Mouse (Mus musculus) MEL (cell line): Measurements from ENCODE around the gene Pde8b. TPM values are rescaled to one million over a fixed set of nuclear protein-coding genes. Genes with fewer than 3 reads are reported as not detected.

ENCODE experiments used
- DNase-seq: peaks from one replicate; pipeline ENCODE4 v3.0.0; 2011; ENCODE audit warnings: low read depth, low spot score
- H3K27ac ChIP-seq: 2 replicates; pipeline ENCODE4 v1.5.1; 2012; ENCODE audit warnings: low read depth, mild to moderate bottlenecking, control low read depth, low read length, moderate library complexity; ENCODE audit not compliant: control insufficient read depth
- H3K27me3 ChIP-seq, 2 experiments: fragments of 150-350 bp in 1 of 2; sonication (generic) in 1 of 2; 2 replicates each; pipeline ENCODE4 v1.6.1; 2012; ENCODE audit warnings: low read length in 2 of 2, mild to moderate bottlenecking in 2 of 2, improper control_type of control experiment in 1 of 2, moderate library complexity in 1 of 2; ENCODE audit not compliant: insufficient read depth in 2 of 2, control insufficient read depth in 1 of 2
- H3K36me3 ChIP-seq, 2 experiments: 2 replicates each; pipeline ENCODE4 v1.6.1; 2012 to 2014; ENCODE audit warnings: low read length in 2 of 2, improper control_type of control experiment in 1 of 2, inconsistent platforms in 1 of 2, mild to moderate bottlenecking in 1 of 2; ENCODE audit not compliant: insufficient read depth in 2 of 2, control insufficient read depth in 1 of 2
- H3K4me1 ChIP-seq, 2 experiments: fragments of 150-350 bp in 1 of 2; sonication (generic) in 1 of 2; 2 replicates each; pipeline ENCODE4 v1.6.1; 2012; ENCODE audit warnings: low read length in 2 of 2, improper control_type of control experiment in 1 of 2, mild to moderate bottlenecking in 1 of 2; ENCODE audit not compliant: insufficient read depth in 2 of 2, control insufficient read depth in 1 of 2
- H3K4me3 ChIP-seq, 2 experiments: fragments of 150-350 bp in 1 of 2; sonication (generic) in 1 of 2; 2 replicates each; pipeline ENCODE4 v1.5.1; 2012; ENCODE audit warnings: low read depth in 2 of 2, low read length in 2 of 2, mild to moderate bottlenecking in 2 of 2, moderate library complexity in 2 of 2, control low read depth in 1 of 2, improper control_type of control experiment in 1 of 2; ENCODE audit not compliant: control insufficient read depth in 1 of 2, insufficient read depth in 1 of 2
- H3K79me2 ChIP-seq: 2 replicates; pipeline ENCODE4 v1.6.1; 2012; ENCODE audit warnings: mild to moderate bottlenecking, low read length, moderate library complexity; ENCODE audit not compliant: control insufficient read depth, poor library complexity, insufficient read depth
- H3K9ac ChIP-seq: 2 replicates; pipeline ENCODE4 v1.6.1; 2012; ENCODE audit warnings: low read depth, mild to moderate bottlenecking, control low read depth, low read length, moderate library complexity; ENCODE audit not compliant: control insufficient read depth, poor library complexity, severe bottlenecking
- H3K9me3 ChIP-seq: fragments of 150-350 bp; sonication (generic); replicated peaks from 2 replicates; pipeline ENCODE4 v1.6.1; 2012; ENCODE audit warnings: mild to moderate bottlenecking, low read length, improper control_type of control experiment, moderate library complexity; ENCODE audit not compliant: insufficient read depth
- BHLHE40 ChIP-seq: IDR thresholded peaks from 2 replicates; pipeline ENCODE4 v1.6.1; 2012; ENCODE audit warnings: low read depth, mild to moderate bottlenecking, inconsistent platforms, low read length, improper control_type of control experiment, borderline replicate concordance
- CHD1 ChIP-seq: IDR thresholded peaks from 2 replicates; pipeline ENCODE4 v1.6.1; 2012; ENCODE audit warnings: low read depth, mild to moderate bottlenecking, inconsistent platforms, low read length, improper control_type of control experiment
- E2F4 ChIP-seq: IDR thresholded peaks from 2 replicates; pipeline ENCODE4 v1.6.1; 2011; ENCODE audit warnings: low read depth, low read length, improper control_type of control experiment, borderline replicate concordance
- ELF1 ChIP-seq: IDR thresholded peaks from 2 replicates; pipeline ENCODE4 v1.6.1; 2014; ENCODE audit warnings: low read depth, mild to moderate bottlenecking, inconsistent platforms, low read length, improper control_type of control experiment, moderate library complexity
- EP300 ChIP-seq, 2 experiments: IDR thresholded peaks; 2 replicates each; pipeline ENCODE4 v1.6.1; 2011; ENCODE audit warnings: improper control_type of control experiment in 2 of 2, low read length in 2 of 2, low read depth in 1 of 2, mild to moderate bottlenecking in 1 of 2
- ETS1 ChIP-seq: IDR thresholded peaks from 2 replicates; pipeline ENCODE4 v1.6.1; 2012; ENCODE audit warnings: low read depth, mild to moderate bottlenecking, inconsistent platforms, low read length, improper control_type of control experiment, moderate library complexity
- GABPA ChIP-seq: IDR thresholded peaks from 2 replicates; pipeline ENCODE4 v1.6.1; 2012; ENCODE audit warnings: low read depth, mild to moderate bottlenecking, inconsistent platforms, low read length, improper control_type of control experiment, moderate library complexity
- MAFK ChIP-seq: IDR thresholded peaks from 2 replicates; pipeline ENCODE4 v1.6.1; 2011; ENCODE audit warnings: low read depth, mild to moderate bottlenecking, low read length, improper control_type of control experiment, borderline replicate concordance
- MAZ ChIP-seq: IDR thresholded peaks from 2 replicates; pipeline ENCODE4 v1.6.1; 2012; ENCODE audit warnings: low read depth, mild to moderate bottlenecking, inconsistent platforms, low read length, improper control_type of control experiment
- MYB ChIP-seq: IDR thresholded peaks from 2 replicates; pipeline ENCODE4 v1.6.1; 2011; ENCODE audit warnings: mild to moderate bottlenecking, low read depth, low read length, improper control_type of control experiment
- NELFE ChIP-seq: IDR thresholded peaks from 2 replicates; pipeline ENCODE4 v1.6.1; 2011; ENCODE audit warnings: low read depth, low read length, improper control_type of control experiment
- SIN3A ChIP-seq: IDR thresholded peaks from 2 replicates; pipeline ENCODE4 v1.6.1; 2012; ENCODE audit warnings: low read length, improper control_type of control experiment, inconsistent platforms
- UBTF ChIP-seq: IDR thresholded peaks from 2 replicates; pipeline ENCODE4 v1.6.1; 2012; ENCODE audit warnings: low read depth, mild to moderate bottlenecking, inconsistent platforms, low read length, improper control_type of control experiment, moderate library complexity, borderline replicate concordance; ENCODE audit not compliant: insufficient read depth
- USF1 ChIP-seq: IDR thresholded peaks from 2 replicates; pipeline ENCODE4 v1.6.1; 2014; ENCODE audit warnings: low read depth, mild to moderate bottlenecking, inconsistent platforms, low read length, improper control_type of control experiment, moderate library complexity
- ZC3H11A ChIP-seq: IDR thresholded peaks from 2 replicates; pipeline ENCODE4 v1.6.1; 2012; ENCODE audit warnings: low read depth, mild to moderate bottlenecking, inconsistent platforms, low read length, improper control_type of control experiment
- polyA plus RNA-seq, 2 experiments: library from polyadenylated mRNA; stranded (reverse) in 1 of 2; unstranded in 1 of 2; fragments of >175 nt in 1 of 2; fragments of >200 nt in 1 of 2; gene quantifications; 2 replicates each; pipeline versions ENCODE4 v1.2.1 to v1.2.4; 2012; ENCODE audit warnings: low replicate concordance in 2 of 2, low read depth in 1 of 2; ENCODE audit not compliant: insufficient read length in 2 of 2, insufficient read depth in 1 of 2, missing spikeins in 1 of 2
- total RNA-seq: library from RNA; depleted of rRNA; stranded (reverse); fragments of 300-350 nt; gene quantifications from 2 replicates; pipeline ENCODE4 v1.2.3, GENCODE M21; 2012

Gene Pde8b
- total and polyA plus RNA-seq, 3 experiments: 0.04 to 0.40 TPM; not detected in 1

DNA sequence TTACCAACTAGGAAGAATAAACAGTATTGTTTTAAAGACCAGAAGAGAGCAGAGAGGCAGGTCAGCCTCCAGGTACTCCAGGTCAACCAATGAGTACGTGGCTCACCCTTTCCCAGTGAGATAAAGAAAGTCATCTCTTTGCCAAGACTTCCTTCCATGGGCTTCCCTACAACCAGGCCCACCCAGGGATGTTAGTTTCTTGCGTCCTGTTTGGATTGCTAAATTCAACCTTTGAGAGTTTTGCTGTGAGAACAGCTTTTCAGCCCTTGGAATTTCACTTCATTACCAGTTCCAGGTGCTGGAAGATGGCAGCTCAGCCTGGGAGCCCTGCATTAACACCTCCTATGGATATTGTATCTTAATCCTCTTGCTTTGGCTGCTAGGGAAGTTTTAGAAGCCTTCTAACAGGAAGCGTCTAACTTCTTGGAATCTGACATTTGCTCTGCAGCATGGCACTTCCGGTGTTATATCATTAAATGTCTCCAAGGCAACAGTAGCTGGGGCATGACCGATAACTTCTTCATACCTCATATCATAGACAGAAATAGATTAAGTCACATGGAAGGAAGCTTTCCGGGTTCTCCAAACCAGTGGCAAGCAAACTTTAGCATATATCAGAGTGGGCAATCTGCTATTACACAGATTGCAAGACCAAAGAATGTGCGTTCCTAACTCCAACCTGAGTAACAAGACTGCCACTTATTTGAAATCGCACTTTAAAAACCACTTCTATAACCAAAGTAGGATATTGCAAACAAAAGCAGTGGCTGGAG is 18.6 kb downstream of the Pde8b start:
- no peaks in the 10 kb centered on the region for H3K79me2 ChIP-seq
- H3K9ac ChIP-seq: no peak overlapping the region
- no peaks in the 10 kb centered on the region for H3K4me1 ChIP-seq
- H3K36me3 ChIP-seq: no peaks in the 10 kb centered on the region
- no peaks in the 10 kb centered on the region for H3K9me3 ChIP-seq
- H3K4me3 ChIP-seq: no peak overlapping the region
- DNase-seq: no peak
- TF ChIP-seq UBTF (no peak), BHLHE40 (no peak), E2F4 (no peak), MYB (no peak), ELF1 (no peak), MAZ (no peak), SIN3A (no peak), MAFK (no peak), EP300 (IDR thresholded peaks at IDR 0.05; ENCODE audit: low read depth in 1 of 2, low read length in 2 of 2) (no peak), ZC3H11A (no peak)
- H3K27ac ChIP-seq: no peak overlapping the region
- no peaks in the 10 kb centered on the region for H3K27me3 ChIP-seq

DNA sequence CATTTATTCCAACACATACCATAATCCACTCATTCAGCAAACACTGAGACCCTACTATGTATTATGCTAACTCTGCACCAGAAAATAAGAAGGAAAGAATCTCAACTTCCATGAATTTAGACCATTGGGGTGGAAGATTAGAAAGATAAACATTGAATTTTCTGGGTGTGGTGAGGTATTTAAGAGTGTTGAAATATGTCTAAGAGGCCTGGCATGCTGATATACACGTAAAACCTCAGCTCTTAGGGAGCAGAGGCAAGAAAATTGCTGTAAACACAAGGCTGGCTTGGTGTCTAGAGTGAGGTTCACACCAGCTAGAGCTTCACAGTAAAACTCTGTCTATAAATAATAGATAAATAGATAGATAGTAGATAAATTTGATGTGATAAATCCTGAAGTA is 19.8 kb downstream of the Pde8b start:
- no peaks in the 10 kb centered on the region for H3K27me3 ChIP-seq
- no peaks in the 10 kb centered on the region for H3K4me1 ChIP-seq
- TF ChIP-seq USF1: no peak
- no peak for TF ChIP-seq CHD1
- no peak for TF ChIP-seq GABPA
- no peak for TF ChIP-seq NELFE
- no peak for TF ChIP-seq MAZ
- TF ChIP-seq ETS1: no peak
- no peak overlapping the region for H3K27ac ChIP-seq
- no peaks in the 10 kb centered on the region for H3K79me2 ChIP-seq
- no peak overlapping the region for H3K4me3 ChIP-seq
- H3K9ac ChIP-seq: no peak overlapping the region
- no peak for DNase-seq
- H3K9me3 ChIP-seq: no peaks in the 10 kb centered on the region
- no peaks in the 10 kb centered on the region for H3K36me3 ChIP-seq
